Mouse (Mus musculus) CH12.LX (cell line): ENCODE measurements around the gene Cfap300. TPM values are rescaled to one million over a fixed set of nuclear protein-coding genes. Genes with fewer than 3 reads are reported as not detected.

Experiments
- DNase-seq: peaks from one replicate; pipeline ENCODE4 v3.0.0-alpha.2; 2013; ENCODE audit errors: extremely low read depth
- H3K27ac ChIP-seq: 2 replicates; pipeline ENCODE4 v1.5.1; 2012; ENCODE audit warnings: low read depth, mild to moderate bottlenecking, control low read depth, moderate library complexity; ENCODE audit not compliant: insufficient read depth
- H3K27me3 ChIP-seq: replicated peaks from 2 replicates; pipeline ENCODE3; 2012; ENCODE audit warnings: inconsistent platforms
- H3K36me3 ChIP-seq, 2 experiments: replicated peaks in 1 of 2; 2 replicates each; pipeline versions ENCODE3 to v1.6.1; 2012; ENCODE audit warnings: inconsistent platforms in 1 of 2, low read length in 1 of 2, mild to moderate bottlenecking in 1 of 2, mixed read lengths in 1 of 2, moderate library complexity in 1 of 2; ENCODE audit not compliant: control insufficient read depth in 1 of 2, insufficient read depth in 1 of 2
- H3K4me1 ChIP-seq, 2 experiments: 2 replicates each; pipeline ENCODE4 v1.6.1; 2012; ENCODE audit warnings: inconsistent platforms in 1 of 2, moderate library complexity in 1 of 2; ENCODE audit not compliant: insufficient read depth in 2 of 2, control insufficient read depth in 1 of 2
- H3K4me2 ChIP-seq: 2 replicates; pipeline ENCODE4 v1.6.1; 2012; ENCODE audit warnings: low read depth, mild to moderate bottlenecking, control low read depth; ENCODE audit not compliant: poor library complexity, insufficient read depth, severe bottlenecking
- H3K4me3 ChIP-seq, 3 experiments: fragments of 150-350 bp in 1 of 3; sonication (generic) in 1 of 3; replicated peaks in 1 of 3; 2 replicates each; pipeline versions ENCODE3 to v1.5.1; 2011 to 2012; ENCODE audit warnings: low read depth in 2 of 3, low read length in 2 of 3, mild to moderate bottlenecking in 2 of 3, moderate library complexity in 2 of 3, control low read depth in 1 of 3, improper control_type of control experiment in 1 of 3, inconsistent platforms in 1 of 3, mixed read lengths in 1 of 3; ENCODE audit not compliant: poor library complexity in 1 of 3
- H3K79me2 ChIP-seq: replicated peaks from 2 replicates; pipeline ENCODE4 v1.6.1; 2012; ENCODE audit warnings: mild to moderate bottlenecking, moderate library complexity; ENCODE audit not compliant: control insufficient read depth, poor library complexity, insufficient read depth, severe bottlenecking; ENCODE audit errors: extremely low read depth
- H3K9ac ChIP-seq: 2 replicates; pipeline ENCODE4 v1.6.1; 2012; ENCODE audit warnings: low read depth, mild to moderate bottlenecking, control low read depth, moderate library complexity; ENCODE audit not compliant: insufficient read depth
- H3K9me3 ChIP-seq: replicated peaks from 2 replicates; pipeline ENCODE3; 2012; ENCODE audit warnings: low read length, inconsistent platforms, mixed read lengths
- HCFC1 ChIP-seq: IDR thresholded peaks from 2 replicates; pipeline ENCODE4 v1.6.1; 2012; ENCODE audit warnings: low read depth, mild to moderate bottlenecking, inconsistent platforms, low read length, improper control_type of control experiment
- JUND ChIP-seq: conservative IDR thresholded peaks from 2 replicates; pipeline ENCODE4 v1.6.1; 2011; ENCODE audit warnings: low read depth, low read length, improper control_type of control experiment
- KAT2A ChIP-seq: IDR thresholded peaks from 2 replicates; pipeline ENCODE4 v1.6.1; 2012; ENCODE audit warnings: low read length, improper control_type of control experiment, inconsistent platforms; ENCODE audit not compliant: insufficient replicate concordance
- MEF2A ChIP-seq: IDR thresholded peaks from 2 replicates; pipeline ENCODE4 v1.6.1; 2014; ENCODE audit warnings: low read depth, mild to moderate bottlenecking, inconsistent platforms, low read length, improper control_type of control experiment, borderline replicate concordance
- POLR2AphosphoS2 ChIP-seq: IDR thresholded peaks from 2 replicates; pipeline ENCODE4 v1.6.1; 2011; ENCODE audit warnings: low read depth, low read length, improper control_type of control experiment
- RAD21 ChIP-seq: IDR thresholded peaks from 2 replicates; pipeline ENCODE4 v1.6.1; 2011; ENCODE audit warnings: low read depth, mild to moderate bottlenecking, low read length, improper control_type of control experiment, moderate library complexity
- SMC3 ChIP-seq: IDR thresholded peaks from 2 replicates; pipeline ENCODE4 v1.6.1; 2011; ENCODE audit warnings: low read depth, low read length, improper control_type of control experiment
- TCF12 ChIP-seq: IDR thresholded peaks from 2 replicates; pipeline ENCODE4 v1.6.1; 2014; ENCODE audit warnings: low read depth, mild to moderate bottlenecking, inconsistent platforms, low read length, improper control_type of control experiment
- USF2 ChIP-seq: conservative IDR thresholded peaks from 2 replicates; pipeline ENCODE4 v1.6.1; 2011; ENCODE audit warnings: low read depth, low read length, improper control_type of control experiment
- ZC3H11A ChIP-seq: IDR thresholded peaks from 2 replicates; pipeline ENCODE4 v1.6.1; 2012; ENCODE audit warnings: low read depth, mild to moderate bottlenecking, inconsistent platforms, low read length, improper control_type of control experiment
- dilution Hi-C: fragments of 300-500 bp; cut with MboI; formaldehyde crosslinking; loops from 2 replicates; pipeline ENCODE4 v1.14.3; 2020; ENCODE audit warnings: low sequenced_read_pairs; ENCODE audit not compliant: extremely low pct_unique_long_range_greater_than_20kb, extremely low pct_ligation_motif_present
- in situ Hi-C: fragments of 300-500 bp; cut with MboI; formaldehyde crosslinking; loops from 3 replicates; pipeline ENCODE4 v1.14.3; 2019; ENCODE audit warnings: low sequenced_read_pairs, low pct_ligation_motif_present, low pct_unique_long_range_greater_than_20kb, mixed read lengths
- polyA plus RNA-seq: library from polyadenylated mRNA; unstranded; fragments of >175 nt; gene quantifications from 2 replicates; pipeline ENCODE4 v1.2.1, GENCODE M21; 2012; ENCODE audit warnings: low read depth; ENCODE audit not compliant: insufficient read length
- total RNA-seq, 2 experiments: library from RNA; depleted of rRNA; stranded (reverse); fragments of 300-350 nt in 1 of 2; fragments of >200 nt in 1 of 2; gene quantifications; 2 replicates each; pipeline ENCODE4 v1.2.3; 2012 to 2014

Cfap300 gene
- total and polyA plus RNA-seq, 3 experiments, result 5.3 to 9.1 (median 5.5) TPM

DNA sequence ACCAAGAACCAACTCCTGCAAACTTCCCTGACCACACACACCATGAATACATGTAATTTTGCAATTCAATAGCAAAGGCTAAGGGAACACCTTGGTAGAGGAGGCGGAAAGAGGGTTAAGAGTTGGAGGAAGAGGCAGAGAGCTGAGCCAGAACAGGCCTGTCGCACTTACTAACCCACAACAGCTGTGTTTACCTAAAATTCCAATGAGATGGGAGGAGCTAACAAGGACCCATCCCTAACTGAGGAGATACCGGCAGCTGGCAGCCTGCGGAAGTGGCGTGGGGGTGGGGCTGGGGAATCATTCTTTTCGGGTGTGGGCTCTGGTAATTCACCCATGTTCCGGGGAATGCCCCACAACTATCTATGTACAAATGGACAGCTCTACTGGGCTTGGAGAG, 7.1 kb downstream of the Cfap300 start:
- Histone ChIP-seq H3K9ac (no peak overlapping the region), H3K27ac (no peak overlapping the region), H3K4me1 (no peaks in the 10 kb centered on the region), H3K27me3 (no peaks in the 10 kb centered on the region), H3K79me2 (0 out of 2 replicates have a peak, but pooled peaks cover 3% of the 10 kb centered on the region)
- dilution Hi-C loops, result no loop called here
- TF ChIP-seq RAD21 (no peak), TCF12 (no peak)
- TF ChIP-seq, all 38 proteins: peak for 0
- Histone ChIP-seq H3K4me3 (no peak overlapping the region), H3K36me3 (no peaks in the 10 kb centered on the region), H3K9me3 (no peaks in the 10 kb centered on the region), H3K4me2 (no peak overlapping the region)
- in situ Hi-C loops, result no loop called here
- DNase-seq, result no peak

DNA sequence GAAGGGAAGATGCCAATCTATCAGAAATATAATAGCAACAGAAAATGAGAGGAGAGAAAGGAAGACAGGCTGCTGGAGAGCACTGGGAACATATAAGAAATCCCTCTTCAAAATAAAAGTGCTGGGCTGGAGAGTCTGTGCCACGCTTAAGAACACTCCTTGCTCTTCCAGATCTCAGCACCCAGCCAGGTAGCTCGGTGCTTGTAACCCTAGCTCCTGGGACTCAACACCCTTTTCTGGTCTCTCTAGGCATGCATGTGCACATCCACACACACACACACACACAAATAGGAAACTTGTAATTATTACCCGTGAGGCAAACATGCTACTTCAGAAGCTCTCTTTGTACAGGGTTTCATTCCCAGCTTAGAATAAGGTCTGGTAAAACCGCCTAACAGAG, 7.5 kb downstream of the Cfap300 start:
- Histone ChIP-seq H3K9ac (no peak overlapping the region), H3K27me3 (no peaks in the 10 kb centered on the region), H3K27ac (no peak overlapping the region), H3K79me2 (0 out of 2 replicates have a peak, but pooled peaks cover 3% of the 10 kb centered on the region), H3K36me3 (no peaks in the 10 kb centered on the region), H3K9me3 (no peaks in the 10 kb centered on the region), H3K4me3 (no peak overlapping the region), H3K4me2 (no peak overlapping the region), H3K4me1 (no peaks in the 10 kb centered on the region)
- dilution Hi-C loops, result no loop called here
- no peak for TF ChIP-seq POLR2AphosphoS2
- no peak for TF ChIP-seq SMC3
- no peak for TF ChIP-seq ZC3H11A
- no peak for TF ChIP-seq USF2
- TF ChIP-seq JUND, result no peak
- TF ChIP-seq KAT2A, result no peak
- in situ Hi-C loops, result no loop called here
- no peak for DNase-seq

DNA sequence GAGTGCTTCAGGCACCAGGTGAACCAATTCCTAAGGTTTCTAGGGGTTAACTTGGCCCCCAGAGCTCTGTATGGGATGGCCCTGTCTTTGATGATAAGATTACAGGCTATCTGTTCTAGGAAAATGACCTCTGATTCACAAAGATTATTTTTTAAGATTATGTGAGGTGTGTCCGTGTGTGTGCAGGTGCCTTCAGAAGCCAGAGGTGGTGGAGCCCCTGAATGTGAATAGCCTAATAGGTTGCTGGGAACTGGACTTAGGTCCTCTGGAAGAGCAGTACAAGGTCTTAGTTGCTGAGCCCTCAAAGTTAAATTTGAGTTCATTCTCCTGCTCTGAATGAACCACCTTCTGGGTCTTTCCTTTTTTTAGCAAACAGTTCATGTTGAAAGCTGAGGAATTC, 8.5 kb downstream of the Cfap300 start:
- DNase-seq, result no peak
- no peaks in the 10 kb centered on the region for H3K36me3 ChIP-seq
- TF ChIP-seq HCFC1 (no peak), JUND (no peak), MEF2A (no peak)
- TF ChIP-seq, all 38 proteins: peak for 0
- Histone ChIP-seq H3K9me3 (no peaks in the 10 kb centered on the region), H3K4me1 (no peaks in the 10 kb centered on the region), H3K79me2 (0 out of 2 replicates have a peak, but pooled peaks cover 3% of the 10 kb centered on the region), H3K27ac (no peak overlapping the region), H3K4me3 (no peak overlapping the region), H3K27me3 (no peaks in the 10 kb centered on the region), H3K9ac (no peak overlapping the region), H3K4me2 (no peak overlapping the region)
- in situ Hi-C loops, result no loop called here
- dilution Hi-C loops, result no loop called here
